Mouse (Mus musculus): ENCODE data around the gene Rdh5. TPM values are rescaled to one million over a fixed set of nuclear protein-coding genes. Genes with fewer than 3 reads are reported as not detected.
A peak's percentile ranks its signal among the peaks of the same experiment; 100 is the strongest.

Gene Rdh5
- polyA plus RNA-seq, 1 experiment from 2014 or later = 12.1 TPM

- Histone ChIP-seq H3K36me3 (ENCODE audit: control insufficient read depth, insufficient read depth, low read length) (no peaks in the 10 kb centered on the region), H3K4me1 (replicated peaks; ENCODE audit: control insufficient read depth, insufficient read depth, low read length) (peaks cover 2% of the 10 kb centered on the region; the same call in 1 of the 2 replicates), H3K4me2 (replicated peaks; ENCODE audit: low read depth, low read length) (peak overlapping the region; percentile 69), H3K27ac (ENCODE audit: low read depth, low read length) (no peak overlapping the region), H3K27me3 (ENCODE audit: control insufficient read depth, insufficient read depth, low read length) (no peaks in the 10 kb centered on the region), H3K9ac (ENCODE audit: low read depth, low read length) (peak overlapping the region; percentile 87), H3K4me3 (ENCODE audit: low read depth, low read length) (peak overlapping the region; percentile 83), H3K9me3 (ENCODE audit: control insufficient read depth, low read length) (no peaks in the 10 kb centered on the region)
- WGBS = 74% methylated on average over 16 of the region's 16 CpGs
- peak; percentile 2; the same call in 1 of the 2 replicates for ATAC-seq (ENCODE audit: low FRiP score)
- no peak for DNase-seq (ENCODE audit: low spot score)
These were observed 536 bp downstream of the Rdh5 start for GRCm38 (mm10) chr10:128921883-128922821.

- no peak overlapping the region for H3K9ac ChIP-seq (ENCODE audit: low read depth, low read length)
- no peaks in the 10 kb centered on the region for H3K9me3 ChIP-seq (ENCODE audit: control insufficient read depth, low read length)
- ATAC-seq (ENCODE audit: low FRiP score) (no peak), DNase-seq (ENCODE audit: low spot score) (no peak)
- WGBS = 59% methylated on average over 1 of the region's 1 CpGs
- no peak overlapping the region; the same call in 1 of the 2 replicates for H3K4me2 ChIP-seq (replicated peaks; ENCODE audit: low read depth, low read length)
- no peaks in the 10 kb centered on the region for H3K27me3 ChIP-seq (ENCODE audit: control insufficient read depth, insufficient read depth, low read length)
- H3K4me1 ChIP-seq (replicated peaks; ENCODE audit: control insufficient read depth, insufficient read depth, low read length) = peaks cover 2% of the 10 kb centered on the region; the same call in 1 of the 2 replicates
- no peak overlapping the region for H3K4me3 ChIP-seq (ENCODE audit: low read depth, low read length)
- no peaks in the 10 kb centered on the region for H3K36me3 ChIP-seq (ENCODE audit: control insufficient read depth, insufficient read depth, low read length)
- no peak overlapping the region for H3K27ac ChIP-seq (ENCODE audit: low read depth, low read length)
These were observed 1.4 kb downstream of the Rdh5 start for GRCm38 (mm10) chr10:128921251-128921650.

DNA sequence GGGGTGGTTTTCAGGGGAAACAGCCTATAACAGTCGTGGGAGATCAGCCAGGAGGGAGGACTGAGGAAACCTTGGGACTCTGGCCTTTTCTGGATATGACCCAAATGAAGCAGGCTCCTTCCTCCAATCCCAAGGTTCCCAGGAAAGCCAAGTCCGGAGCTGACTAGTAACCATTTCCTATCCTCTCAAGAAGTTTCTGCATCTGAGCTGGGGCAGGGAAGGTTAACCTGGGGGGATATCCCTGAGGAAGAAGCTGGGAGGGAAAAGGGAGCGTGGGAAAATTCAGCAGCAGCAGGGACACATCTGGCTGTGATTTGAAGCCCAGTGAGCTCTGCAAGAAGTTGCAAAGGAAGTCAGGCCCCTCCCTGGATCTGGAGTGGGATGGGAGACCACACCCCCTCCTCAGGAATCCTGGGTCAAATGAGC is 1.9 kb downstream of the Rdh5 start:
- whole genome bisulfite sequencing = 74% methylated on average over 3 of the region's 3 CpGs
- Histone ChIP-seq H3K9ac (ENCODE audit: low read depth, low read length) (no peak overlapping the region), H3K27me3 (ENCODE audit: control insufficient read depth, insufficient read depth, low read length) (no peaks in the 10 kb centered on the region), H3K36me3 (ENCODE audit: control insufficient read depth, insufficient read depth, low read length) (no peaks in the 10 kb centered on the region), H3K4me3 (ENCODE audit: low read depth, low read length) (no peak overlapping the region), H3K9me3 (ENCODE audit: control insufficient read depth, low read length) (no peaks in the 10 kb centered on the region), H3K4me1 (replicated peaks; ENCODE audit: control insufficient read depth, insufficient read depth, low read length) (peaks cover 2% of the 10 kb centered on the region; the same call in 1 of the 2 replicates), H3K27ac (ENCODE audit: low read depth, low read length) (no peak overlapping the region), H3K4me2 (replicated peaks; ENCODE audit: low read depth, low read length) (no peak overlapping the region)
- DNase-seq (ENCODE audit: low spot score) (no peak), ATAC-seq (ENCODE audit: low FRiP score) (no peak)

DNA sequence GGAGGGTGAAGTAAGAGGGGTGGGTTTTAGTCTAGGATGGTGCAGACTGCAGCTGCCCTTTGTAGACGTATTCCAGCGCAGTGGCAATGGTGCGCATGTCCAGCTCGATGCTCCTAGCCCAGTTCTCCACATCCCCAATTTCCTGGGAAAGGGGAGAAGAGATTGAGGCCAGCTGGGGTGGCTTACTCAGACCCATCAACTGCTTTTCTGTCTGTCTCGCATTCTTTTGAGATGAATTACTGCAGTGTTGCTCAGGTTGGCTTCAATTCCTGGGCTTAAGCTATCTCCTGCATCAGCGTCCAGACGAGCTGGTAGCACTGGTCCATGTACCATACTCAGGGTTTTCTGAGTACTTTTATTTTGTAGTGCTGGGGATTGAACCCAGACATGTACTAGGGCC is 2.7 kb downstream of the Rdh5 start:
- H3K9ac ChIP-seq (ENCODE audit: low read depth, low read length) = no peak overlapping the region
- DNase-seq (ENCODE audit: low spot score) (no peak), ATAC-seq (ENCODE audit: low FRiP score) (no peak)
- H3K4me1 ChIP-seq (replicated peaks; ENCODE audit: control insufficient read depth, insufficient read depth, low read length) = peaks cover 2% of the 10 kb centered on the region; the same call in 1 of the 2 replicates
- H3K4me3 ChIP-seq (ENCODE audit: low read depth, low read length) = no peak overlapping the region
- H3K4me2 ChIP-seq (replicated peaks; ENCODE audit: low read depth, low read length) = no peak overlapping the region
- H3K27me3 ChIP-seq (ENCODE audit: control insufficient read depth, insufficient read depth, low read length) = no peaks in the 10 kb centered on the region
- WGBS = 85% methylated on average over 7 of the region's 7 CpGs
- no peaks in the 10 kb centered on the region for H3K36me3 ChIP-seq (ENCODE audit: control insufficient read depth, insufficient read depth, low read length)
- H3K9me3 ChIP-seq (ENCODE audit: control insufficient read depth, low read length) = no peaks in the 10 kb centered on the region
- no peak overlapping the region for H3K27ac ChIP-seq (ENCODE audit: low read depth, low read length)

DNA sequence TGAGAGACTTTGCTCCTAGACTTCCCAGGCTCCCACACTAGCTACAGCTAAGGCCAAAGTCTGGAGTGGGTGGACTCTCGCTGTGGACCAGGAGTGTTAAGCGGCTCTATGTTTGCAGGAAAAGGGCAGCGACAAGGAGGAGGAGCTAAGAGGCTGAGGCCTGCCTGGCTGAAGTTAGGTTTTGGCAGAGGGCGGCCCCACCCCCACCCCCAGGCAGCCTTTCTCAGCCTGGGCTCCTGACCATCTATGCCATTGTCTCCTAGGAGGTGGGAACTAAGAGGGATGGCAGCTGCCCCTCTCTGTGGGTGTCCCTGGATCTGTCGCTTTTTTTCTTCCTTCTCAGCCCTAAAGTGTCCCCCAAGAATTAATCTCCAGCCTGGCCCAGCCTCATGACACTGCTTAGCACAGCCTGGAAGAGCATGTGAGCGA is 3.5 kb downstream of the Rdh5 start:
- Histone ChIP-seq H3K9ac (ENCODE audit: low read depth, low read length) (no peak overlapping the region), H3K4me2 (replicated peaks; ENCODE audit: low read depth, low read length) (no peak overlapping the region), H3K27me3 (ENCODE audit: control insufficient read depth, insufficient read depth, low read length) (no peaks in the 10 kb centered on the region), H3K27ac (ENCODE audit: low read depth, low read length) (no peak overlapping the region), H3K4me3 (ENCODE audit: low read depth, low read length) (no peak overlapping the region), H3K9me3 (ENCODE audit: control insufficient read depth, low read length) (no peaks in the 10 kb centered on the region), H3K36me3 (ENCODE audit: control insufficient read depth, insufficient read depth, low read length) (no peaks in the 10 kb centered on the region), H3K4me1 (replicated peaks; ENCODE audit: control insufficient read depth, insufficient read depth, low read length) (peaks cover 2% of the 10 kb centered on the region; the same call in 1 of the 2 replicates)
- DNase-seq (ENCODE audit: low spot score) (no peak), ATAC-seq (ENCODE audit: low FRiP score) (0 out of 2 replicates have a peak, but pooled peaks have one; percentile 0)
- WGBS = 13% methylated on average over 6 of the region's 6 CpGs

GRCm38 (mm10) chr10:128918246-128918645 is 4.4 kb downstream of the Rdh5 start:
- Histone ChIP-seq H3K4me1 (replicated peaks; ENCODE audit: control insufficient read depth, insufficient read depth, low read length) (0 out of 2 replicates have a peak, but pooled peaks cover 4% of the 10 kb centered on the region), H3K27ac (ENCODE audit: low read depth, low read length) (no peak overlapping the region), H3K36me3 (ENCODE audit: control insufficient read depth, insufficient read depth, low read length) (no peaks in the 10 kb centered on the region), H3K9me3 (ENCODE audit: control insufficient read depth, low read length) (no peaks in the 10 kb centered on the region), H3K4me3 (ENCODE audit: low read depth, low read length) (no peak overlapping the region), H3K27me3 (ENCODE audit: control insufficient read depth, insufficient read depth, low read length) (no peaks in the 10 kb centered on the region), H3K9ac (ENCODE audit: low read depth, low read length) (no peak overlapping the region), H3K4me2 (replicated peaks; ENCODE audit: low read depth, low read length) (no peak overlapping the region)
- no peak for DNase-seq (ENCODE audit: low spot score)
- ATAC-seq (ENCODE audit: low FRiP score) = no peak
- 73% methylated on average over 7 of the region's 7 CpGs for WGBS

- no peak overlapping the region for H3K4me3 ChIP-seq (ENCODE audit: low read depth, low read length)
- no peak overlapping the region for H3K4me2 ChIP-seq (replicated peaks; ENCODE audit: low read depth, low read length)
- ATAC-seq (ENCODE audit: low FRiP score) = no peak
- WGBS = 88% methylated on average over 6 of the region's 6 CpGs
- 0 out of 2 replicates have a peak, but pooled peaks cover 4% of the 10 kb centered on the region for H3K4me1 ChIP-seq (replicated peaks; ENCODE audit: control insufficient read depth, insufficient read depth, low read length)
- H3K27me3 ChIP-seq (ENCODE audit: control insufficient read depth, insufficient read depth, low read length) = no peaks in the 10 kb centered on the region
- no peaks in the 10 kb centered on the region for H3K36me3 ChIP-seq (ENCODE audit: control insufficient read depth, insufficient read depth, low read length)
- DNase-seq (ENCODE audit: low spot score) = no peak
- no peaks in the 10 kb centered on the region for H3K9me3 ChIP-seq (ENCODE audit: control insufficient read depth, low read length)
- no peak overlapping the region for H3K9ac ChIP-seq (ENCODE audit: low read depth, low read length)
- no peak overlapping the region for H3K27ac ChIP-seq (ENCODE audit: low read depth, low read length)
These were observed 5.3 kb downstream of the Rdh5 start for GRCm38 (mm10) chr10:128917400-128917799.

DNA sequence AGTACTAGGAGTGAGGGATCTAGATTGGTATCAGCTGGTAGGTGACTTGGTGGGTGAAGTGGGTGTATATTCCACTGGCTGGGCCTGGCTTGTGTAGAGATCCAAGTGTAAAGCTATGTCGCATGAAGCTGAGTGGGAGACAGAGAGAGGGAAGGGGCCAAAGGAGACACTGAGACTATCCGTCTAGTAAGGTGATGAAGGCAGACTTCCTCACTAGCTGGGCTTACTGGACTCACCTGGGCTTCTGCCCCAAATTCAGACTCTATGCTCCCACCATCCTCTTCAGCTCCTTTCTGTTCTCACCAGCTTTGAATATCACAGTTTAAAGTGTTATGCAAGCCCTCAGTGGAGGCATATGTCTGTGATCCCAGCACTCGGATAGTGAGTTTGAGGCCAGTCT is 6.0 kb downstream of the Rdh5 start:
- Histone ChIP-seq H3K4me3 (ENCODE audit: low read depth, low read length) (no peak overlapping the region), H3K9ac (ENCODE audit: low read depth, low read length) (no peak overlapping the region), H3K4me2 (replicated peaks; ENCODE audit: low read depth, low read length) (no peak overlapping the region), H3K27me3 (ENCODE audit: control insufficient read depth, insufficient read depth, low read length) (no peaks in the 10 kb centered on the region), H3K9me3 (ENCODE audit: control insufficient read depth, low read length) (no peaks in the 10 kb centered on the region), H3K27ac (ENCODE audit: low read depth, low read length) (no peak overlapping the region), H3K4me1 (replicated peaks; ENCODE audit: control insufficient read depth, insufficient read depth, low read length) (0 out of 2 replicates have a peak, but pooled peaks cover 2% of the 10 kb centered on the region), H3K36me3 (ENCODE audit: control insufficient read depth, insufficient read depth, low read length) (no peaks in the 10 kb centered on the region)
- ATAC-seq (ENCODE audit: low FRiP score) (no peak), DNase-seq (ENCODE audit: low spot score) (no peak)
- 99% methylated on average over 3 of the region's 3 CpGs for WGBS

Data from hindbrain, embryonic 11.5 days (tissue).